Mouse (Mus musculus): ENCODE measurements at regions not wholly inside any gene's neighbourhood (a gene's known extent, or its start where the extent isn't known, plus 50 kb on each side); places are given as distances from the start of the nearest gene placed in this dataset.

GRCm38 (mm10) chr13:119314356-119314755, 114.0 kb upstream of the Paip1 start:
- H3K4me3 ChIP-seq (ENCODE audit: low read depth, low read length): no peak overlapping the region
- no peak overlapping the region for H3K4me2 ChIP-seq (ENCODE audit: low read length)
- no peak for ATAC-seq
- no peaks in the 10 kb centered on the region for H3K36me3 ChIP-seq (ENCODE audit: control insufficient read depth, insufficient read depth, low read length)
- no peak overlapping the region for H3K27ac ChIP-seq (ENCODE audit: low read depth, low read length)
- DNase-seq (ENCODE audit: low spot score): no peak
- 78% methylated on average over 3 of the region's 3 CpGs for WGBS
- no peaks in the 10 kb centered on the region for H3K9me3 ChIP-seq (replicated peaks; ENCODE audit: control insufficient read depth, low read length)
- H3K4me1 ChIP-seq (ENCODE audit: control insufficient read depth, insufficient read depth, low read length): no peaks in the 10 kb centered on the region
- no peaks in the 10 kb centered on the region for H3K27me3 ChIP-seq (replicated peaks; ENCODE audit: control insufficient read depth, insufficient read depth, low read length)
- H3K9ac ChIP-seq (ENCODE audit: low read length): no peak overlapping the region

- Histone ChIP-seq H3K36me3 (ENCODE audit: control insufficient read depth, insufficient read depth, low read length) (no peaks in the 10 kb centered on the region), H3K4me3 (ENCODE audit: low read depth, low read length) (no peak overlapping the region), H3K27ac (ENCODE audit: low read depth, low read length) (no peak overlapping the region), H3K9me3 (replicated peaks; ENCODE audit: control insufficient read depth, low read length) (no peaks in the 10 kb centered on the region), H3K4me2 (ENCODE audit: low read length) (no peak overlapping the region), H3K27me3 (replicated peaks; ENCODE audit: control insufficient read depth, insufficient read depth, low read length) (no peaks in the 10 kb centered on the region), H3K9ac (ENCODE audit: low read length) (no peak overlapping the region), H3K4me1 (ENCODE audit: control insufficient read depth, insufficient read depth, low read length) (no peaks in the 10 kb centered on the region)
- 89% methylated on average over 1 of the region's 1 CpGs for WGBS
- ATAC-seq: no peak
- no peak for DNase-seq (ENCODE audit: low spot score)
These were observed 110.0 kb upstream of the Paip1 start for GRCm38 (mm10) chr13:119318358-119318757.

- Histone ChIP-seq H3K27me3 (replicated peaks; ENCODE audit: control insufficient read depth, insufficient read depth, low read length) (no peaks in the 10 kb centered on the region), H3K4me3 (ENCODE audit: low read depth, low read length) (no peak overlapping the region), H3K9me3 (replicated peaks; ENCODE audit: control insufficient read depth, low read length) (no peaks in the 10 kb centered on the region), H3K9ac (ENCODE audit: low read length) (no peak overlapping the region), H3K4me2 (ENCODE audit: low read length) (no peak overlapping the region), H3K27ac (ENCODE audit: low read depth, low read length) (no peak overlapping the region), H3K4me1 (ENCODE audit: control insufficient read depth, insufficient read depth, low read length) (no peaks in the 10 kb centered on the region), H3K36me3 (ENCODE audit: control insufficient read depth, insufficient read depth, low read length) (no peaks in the 10 kb centered on the region)
- 87% methylated on average over 2 of the region's 2 CpGs for WGBS
- DNase-seq (ENCODE audit: low spot score): no peak
- no peak for ATAC-seq
These were observed 102.9 kb upstream of the Paip1 start for GRCm38 (mm10) chr13:119325510-119325909.

GRCm38 (mm10) chr13:119326877-119327625, 101.3 kb upstream of the Paip1 start:
- Histone ChIP-seq H3K27ac (ENCODE audit: low read depth, low read length) (no peak overlapping the region), H3K4me2 (ENCODE audit: low read length) (no peak overlapping the region), H3K27me3 (replicated peaks; ENCODE audit: control insufficient read depth, insufficient read depth, low read length) (no peaks in the 10 kb centered on the region), H3K36me3 (ENCODE audit: control insufficient read depth, insufficient read depth, low read length) (no peaks in the 10 kb centered on the region), H3K9ac (ENCODE audit: low read length) (no peak overlapping the region), H3K4me3 (ENCODE audit: low read depth, low read length) (no peak overlapping the region), H3K9me3 (replicated peaks; ENCODE audit: control insufficient read depth, low read length) (no peaks in the 10 kb centered on the region), H3K4me1 (ENCODE audit: control insufficient read depth, insufficient read depth, low read length) (no peaks in the 10 kb centered on the region)
- ATAC-seq: no peak
- no peak for DNase-seq (ENCODE audit: low spot score)
- WGBS: 85% methylated on average over 5 of the region's 5 CpGs

GRCm38 (mm10) chr13:119328731-119329130, 99.7 kb upstream of the Paip1 start:
- no peak for ATAC-seq
- H3K9ac ChIP-seq (ENCODE audit: low read length): no peak overlapping the region
- WGBS: 96% methylated on average over 4 of the region's 4 CpGs
- H3K9me3 ChIP-seq (replicated peaks; ENCODE audit: control insufficient read depth, low read length): no peaks in the 10 kb centered on the region
- no peak for DNase-seq (ENCODE audit: low spot score)
- H3K4me3 ChIP-seq (ENCODE audit: low read depth, low read length): no peak overlapping the region
- H3K4me2 ChIP-seq (ENCODE audit: low read length): no peak overlapping the region
- peaks cover 1% of the 10 kb centered on the region; the same call in 1 of the 2 replicates for H3K36me3 ChIP-seq (ENCODE audit: control insufficient read depth, insufficient read depth, low read length)
- H3K27me3 ChIP-seq (replicated peaks; ENCODE audit: control insufficient read depth, insufficient read depth, low read length): no peaks in the 10 kb centered on the region
- no peak overlapping the region for H3K27ac ChIP-seq (ENCODE audit: low read depth, low read length)
- H3K4me1 ChIP-seq (ENCODE audit: control insufficient read depth, insufficient read depth, low read length): no peaks in the 10 kb centered on the region

GRCm38 (mm10) chr13:119331815-119332214, 96.6 kb upstream of the Paip1 start:
- no peak overlapping the region for H3K4me3 ChIP-seq (ENCODE audit: low read depth, low read length)
- no peaks in the 10 kb centered on the region for H3K9me3 ChIP-seq (replicated peaks; ENCODE audit: control insufficient read depth, low read length)
- H3K27ac ChIP-seq (ENCODE audit: low read depth, low read length): no peak overlapping the region
- no peak overlapping the region for H3K4me2 ChIP-seq (ENCODE audit: low read length)
- 96% methylated on average over 3 of the region's 3 CpGs for WGBS
- no peak overlapping the region for H3K9ac ChIP-seq (ENCODE audit: low read length)
- H3K27me3 ChIP-seq (replicated peaks; ENCODE audit: control insufficient read depth, insufficient read depth, low read length): no peaks in the 10 kb centered on the region
- H3K36me3 ChIP-seq (ENCODE audit: control insufficient read depth, insufficient read depth, low read length): peaks cover 14% of the 10 kb centered on the region; the same call in 1 of the 2 replicates
- ATAC-seq (no peak), DNase-seq (ENCODE audit: low spot score) (no peak)
- no peaks in the 10 kb centered on the region for H3K4me1 ChIP-seq (ENCODE audit: control insufficient read depth, insufficient read depth, low read length)

- Histone ChIP-seq H3K4me1 (ENCODE audit: control insufficient read depth, insufficient read depth, low read length) (no peaks in the 10 kb centered on the region), H3K9ac (ENCODE audit: low read length) (no peak overlapping the region), H3K27ac (ENCODE audit: low read depth, low read length) (no peak overlapping the region), H3K4me2 (ENCODE audit: low read length) (no peak overlapping the region), H3K36me3 (ENCODE audit: control insufficient read depth, insufficient read depth, low read length) (peaks cover 25% of the 10 kb centered on the region; the same call in 1 of the 2 replicates), H3K9me3 (replicated peaks; ENCODE audit: control insufficient read depth, low read length) (no peaks in the 10 kb centered on the region), H3K4me3 (ENCODE audit: low read depth, low read length) (no peak overlapping the region), H3K27me3 (replicated peaks; ENCODE audit: control insufficient read depth, insufficient read depth, low read length) (no peaks in the 10 kb centered on the region)
- DNase-seq (ENCODE audit: low spot score): no peak
- WGBS: 72% methylated on average over 6 of the region's 6 CpGs
- ATAC-seq: no peak
These were observed 94.5 kb upstream of the Paip1 start for GRCm38 (mm10) chr13:119333915-119334314.

GRCm38 (mm10) chr13:119337861-119338260, 90.5 kb upstream of the Paip1 start:
- Histone ChIP-seq H3K4me2 (ENCODE audit: low read length) (no peak overlapping the region), H3K9me3 (replicated peaks; ENCODE audit: control insufficient read depth, low read length) (no peaks in the 10 kb centered on the region), H3K36me3 (ENCODE audit: control insufficient read depth, insufficient read depth, low read length) (peaks cover 28% of the 10 kb centered on the region; the same call in 1 of the 2 replicates), H3K4me1 (ENCODE audit: control insufficient read depth, insufficient read depth, low read length) (no peaks in the 10 kb centered on the region), H3K9ac (ENCODE audit: low read length) (no peak overlapping the region), H3K27me3 (replicated peaks; ENCODE audit: control insufficient read depth, insufficient read depth, low read length) (no peaks in the 10 kb centered on the region), H3K4me3 (ENCODE audit: low read depth, low read length) (no peak overlapping the region), H3K27ac (ENCODE audit: low read depth, low read length) (no peak overlapping the region)
- ATAC-seq: no peak
- WGBS: 88% methylated on average over 5 of the region's 5 CpGs
- no peak for DNase-seq (ENCODE audit: low spot score)

- ATAC-seq (no peak), DNase-seq (ENCODE audit: low spot score) (no peak)
- Histone ChIP-seq H3K27me3 (replicated peaks; ENCODE audit: control insufficient read depth, insufficient read depth, low read length) (no peaks in the 10 kb centered on the region), H3K9ac (ENCODE audit: low read length) (no peak overlapping the region), H3K4me2 (ENCODE audit: low read length) (no peak overlapping the region), H3K4me3 (ENCODE audit: low read depth, low read length) (no peak overlapping the region), H3K9me3 (replicated peaks; ENCODE audit: control insufficient read depth, low read length) (no peaks in the 10 kb centered on the region), H3K36me3 (ENCODE audit: control insufficient read depth, insufficient read depth, low read length) (peaks cover 24% of the 10 kb centered on the region; the same call in 1 of the 2 replicates), H3K27ac (ENCODE audit: low read depth, low read length) (no peak overlapping the region), H3K4me1 (ENCODE audit: control insufficient read depth, insufficient read depth, low read length) (no peaks in the 10 kb centered on the region)
- 73% methylated on average over 5 of the region's 5 CpGs for WGBS
These were observed 89.4 kb upstream of the Paip1 start for GRCm38 (mm10) chr13:119339016-119339415.
